Mouse (Mus musculus) embryonic facial prominence, embryonic 15.5 days (tissue): ENCODE results near the gene Dcst1. TPM values are rescaled to one million over a fixed set of nuclear protein-coding genes. Genes with fewer than 3 reads are reported as not detected.

ENCODE experiments used
- ATAC-seq: fragments of 200-750 bp; cut with Nextera tagmentation; 2 replicates; pipeline ENCODE4 v1.8.0; 2017; ENCODE audit warnings: low read depth, moderate TSS enrichment; ENCODE audit not compliant: insufficient number of reproducible peaks, low FRiP score, low TSS enrichment
- H3K27ac ChIP-seq: fragments of 300-500 bp; sonication (generic); replicated peaks from 2 replicates; pipeline ENCODE4 v1.5.1; 2015; ENCODE audit warnings: mild to moderate bottlenecking, inconsistent platforms
- H3K27me3 ChIP-seq: fragments of 300-500 bp; sonication (generic); 2 replicates; pipeline ENCODE4 v1.6.1; 2015; ENCODE audit warnings: inconsistent platforms
- H3K36me3 ChIP-seq: fragments of 300-500 bp; sonication (generic); 2 replicates; pipeline ENCODE4 v1.6.1; 2015; ENCODE audit warnings: mild to moderate bottlenecking, inconsistent platforms
- H3K4me1 ChIP-seq: fragments of 300-500 bp; sonication (generic); 2 replicates; pipeline ENCODE4 v1.6.1; 2015; ENCODE audit warnings: inconsistent platforms
- H3K4me2 ChIP-seq: fragments of 300-500 bp; sonication (generic); replicated peaks from 2 replicates; pipeline ENCODE4 v1.6.1; 2015; ENCODE audit warnings: mild to moderate bottlenecking, inconsistent platforms
- H3K4me3 ChIP-seq: fragments of 300-500 bp; sonication (generic); replicated peaks from 2 replicates; pipeline ENCODE4 v1.5.1; 2015; ENCODE audit warnings: mild to moderate bottlenecking, inconsistent platforms
- H3K9ac ChIP-seq: fragments of 300-500 bp; sonication (generic); 2 replicates; pipeline ENCODE4 v1.6.1; 2015; ENCODE audit warnings: inconsistent platforms
- H3K9me3 ChIP-seq: fragments of 300-500 bp; sonication (generic); replicated peaks from 2 replicates; pipeline ENCODE4 v1.6.1; 2016; ENCODE audit warnings: inconsistent platforms
- WGBS: fragments of 180-500 bp; shearing (Covaris S2); methylation state at CpG from one replicate; pipeline ENCODE4 v1.1.7; 2015; 5-methylcytosine and 5-hydroxymethylcytosine counted together
- polyA plus RNA-seq: library from polyadenylated mRNA; unstranded; fragments of >200 nt; fragmentation: Nextera tagmentation; extraction: Ambion mirVana; gene quantifications from 2 replicates; pipeline ENCODE4 v1.2.1, GENCODE M21; 2015

The Dcst1 gene
- polyA plus RNA-seq, 1 experiment from 2014 or later = 0.64 TPM

DNA sequence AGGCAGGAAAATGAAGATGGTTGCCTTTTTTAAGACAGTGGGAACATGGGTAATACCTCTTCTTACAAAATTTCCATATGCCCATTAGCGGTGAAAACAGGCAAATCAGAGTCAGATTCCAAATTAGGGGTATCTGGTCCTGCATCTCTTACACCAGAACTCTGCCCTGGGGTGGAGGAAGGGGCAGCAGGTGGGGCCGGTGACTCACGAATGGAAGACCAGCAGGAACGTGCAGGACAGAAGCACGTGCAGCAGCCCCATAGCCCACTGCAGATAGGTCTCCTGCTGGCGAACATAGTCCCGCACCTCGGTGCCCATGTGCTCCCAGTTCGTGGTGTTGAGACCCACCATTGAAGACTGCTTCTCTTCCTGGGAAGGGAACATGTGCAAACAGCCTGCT lies 9.0 kb downstream of the Dcst1 start:
- 0 out of 2 replicates have a peak, but pooled peaks cover 2% of the 10 kb centered on the region for H3K4me1 ChIP-seq
- H3K9me3 ChIP-seq = no peaks in the 10 kb centered on the region
- no peak overlapping the region for H3K9ac ChIP-seq
- H3K36me3 ChIP-seq = no peaks in the 10 kb centered on the region
- H3K27me3 ChIP-seq = peaks cover 5% of the 10 kb centered on the region; the same call in 1 of the 2 replicates
- no peak overlapping the region for H3K4me2 ChIP-seq
- H3K4me3 ChIP-seq = no peak overlapping the region
- no peak for ATAC-seq
- WGBS = 62% methylated on average over 9 of the region's 9 CpGs
- H3K27ac ChIP-seq = no peak overlapping the region

- Histone ChIP-seq H3K36me3 (no peaks in the 10 kb centered on the region), H3K4me2 (no peak overlapping the region), H3K9ac (no peak overlapping the region), H3K27me3 (peaks cover 5% of the 10 kb centered on the region; the same call in 1 of the 2 replicates), H3K4me3 (no peak overlapping the region), H3K4me1 (peaks cover 5% of the 10 kb centered on the region), H3K27ac (no peak overlapping the region), H3K9me3 (no peaks in the 10 kb centered on the region)
- no peak for ATAC-seq
- WGBS = 83% methylated on average over 6 of the region's 6 CpGs
Observed at GRCm38 (mm10) chr3:89355512-89355902, 9.5 kb downstream of the Dcst1 start.

- Histone ChIP-seq H3K4me2 (no peak overlapping the region), H3K9ac (no peak overlapping the region), H3K27ac (no peak overlapping the region), H3K4me3 (no peak overlapping the region), H3K4me1 (peaks cover 10% of the 10 kb centered on the region), H3K27me3 (peaks cover 5% of the 10 kb centered on the region; the same call in 1 of the 2 replicates), H3K36me3 (no peaks in the 10 kb centered on the region), H3K9me3 (no peaks in the 10 kb centered on the region)
- WGBS = 18% methylated on average over 5 of the region's 5 CpGs
- no peak for ATAC-seq
Observed at GRCm38 (mm10) chr3:89354816-89355511, 10.1 kb downstream of the Dcst1 start.

GRCm38 (mm10) chr3:89351271-89351670 lies 13.8 kb downstream of the Dcst1 start:
- WGBS = 51% methylated on average over 5 of the region's 5 CpGs
- no peak for ATAC-seq
- no peak overlapping the region for H3K4me3 ChIP-seq

GRCm38 (mm10) chr3:89349869-89350501 lies 15.1 kb downstream of the Dcst1 start, which contains the start of gene Adam15:
Gene Adam15 (minus strand): TSS chr3:89349996.
- Histone ChIP-seq H3K4me1 (peaks cover 21% of the 10 kb centered on the region), H3K4me2 (peak within 1 kb of the TSS; percentile 96), H3K27me3 (no peaks in the 10 kb centered on the region; the same call in 1 of the 2 replicates), H3K4me3 (peak within 1 kb of the TSS; percentile 76), H3K9me3 (no peaks in the 10 kb centered on the region), H3K36me3 (peaks cover 13% of the 10 kb centered on the region; the same call in 1 of the 2 replicates), H3K27ac (peak within 1 kb of the TSS; percentile 78), H3K9ac (peak within 1 kb of the TSS; percentile 53)
- WGBS = under 1% methylated on average over 59 of the region's 59 CpGs
- ATAC-seq = peak; percentile 88

More at GRCm38 (mm10) chr3:89351271-89351670, 13.8 kb downstream of the Dcst1 start:
- Histone ChIP-seq H3K27ac (no peak overlapping the region), H3K27me3 (peaks cover 4% of the 10 kb centered on the region), H3K4me2 (no peak overlapping the region), H3K36me3 (peaks cover 7% of the 10 kb centered on the region; the same call in 1 of the 2 replicates), H3K4me1 (peaks cover 21% of the 10 kb centered on the region), H3K9me3 (no peaks in the 10 kb centered on the region), H3K9ac (no peak overlapping the region)

DNA sequence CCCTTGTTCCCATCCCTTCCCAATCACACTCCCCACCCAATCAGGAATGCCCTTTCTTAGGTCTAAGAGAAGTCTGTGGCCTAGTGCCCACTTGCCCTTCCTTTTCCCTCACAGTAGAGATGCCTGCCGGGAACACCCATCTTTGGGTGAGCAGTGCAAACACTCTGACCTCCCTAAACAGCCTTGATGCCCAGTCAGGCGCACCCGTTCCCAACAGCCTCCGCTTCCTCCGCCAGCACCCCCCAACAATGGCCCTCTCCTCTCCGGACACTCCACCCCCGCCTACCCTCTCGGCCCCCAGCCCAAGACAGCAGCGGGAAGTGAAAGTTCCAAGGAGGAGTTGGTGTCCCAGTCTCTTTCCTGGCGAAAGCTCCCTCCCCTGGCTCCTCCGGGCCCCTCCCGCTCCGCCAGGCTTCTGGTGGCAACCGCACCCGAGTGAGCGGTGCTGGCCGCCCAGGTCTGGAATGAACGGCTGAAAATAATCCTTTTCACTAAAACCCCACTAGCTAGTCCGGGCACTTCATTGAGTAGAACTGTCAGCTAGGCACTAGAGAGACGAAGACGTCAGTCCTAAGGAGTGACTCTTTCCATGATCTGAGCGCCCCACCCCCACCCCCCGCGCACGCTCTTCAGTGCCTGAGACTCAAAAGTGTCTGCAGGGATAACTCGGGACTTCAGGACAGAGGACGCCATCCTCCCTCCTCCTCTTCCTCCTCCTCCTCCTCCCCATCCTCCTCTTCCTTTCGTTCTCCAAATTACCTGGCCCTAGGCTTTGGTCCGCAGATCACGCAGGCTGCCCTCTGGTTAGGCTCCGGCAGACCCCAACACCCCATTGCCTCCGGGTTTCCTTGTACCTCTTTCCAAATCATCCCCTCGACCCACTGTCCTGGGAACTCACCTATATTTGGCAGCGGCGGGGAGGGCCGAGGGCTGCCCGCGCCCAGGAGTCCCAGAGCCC lies 15.9 kb downstream of the Dcst1 start:
- peak overlapping the region; percentile 78 for H3K27ac ChIP-seq
- H3K27me3 ChIP-seq = no peaks in the 10 kb centered on the region; the same call in 1 of the 2 replicates
- peak overlapping the region; percentile 53 for H3K9ac ChIP-seq
- H3K4me2 ChIP-seq = peak overlapping the region; percentile 96
- H3K4me3 ChIP-seq = peak overlapping the region; percentile 76
- peaks cover 19% of the 10 kb centered on the region for H3K4me1 ChIP-seq
- ATAC-seq = peak; percentile 61; the same call in 1 of the 2 replicates
- no peaks in the 10 kb centered on the region for H3K9me3 ChIP-seq
- WGBS = 2% methylated on average over 38 of the region's 38 CpGs
- peaks cover 21% of the 10 kb centered on the region for H3K36me3 ChIP-seq

DNA sequence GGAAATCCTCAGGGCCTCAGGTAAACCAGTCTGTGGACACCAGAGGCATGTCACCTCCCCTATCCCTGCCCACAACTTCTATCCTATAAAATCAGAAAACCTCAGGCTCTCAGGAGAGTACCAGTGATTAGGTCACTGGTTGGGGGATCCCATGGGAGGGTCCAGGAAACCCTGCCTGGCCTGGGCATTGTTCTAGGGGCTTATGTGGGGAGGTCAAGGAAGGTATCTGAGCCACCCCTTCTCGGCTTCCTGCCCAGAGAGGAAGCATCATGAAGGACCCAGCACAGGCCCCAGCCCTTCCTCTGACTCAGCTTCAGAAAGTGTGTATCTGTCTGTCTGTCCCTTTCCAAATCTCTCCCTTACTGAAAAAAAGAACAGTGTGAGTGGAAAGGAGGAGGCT lies 17.1 kb downstream of the Dcst1 start:
- H3K27ac ChIP-seq = no peak overlapping the region
- no peak overlapping the region for H3K4me3 ChIP-seq

DNA sequence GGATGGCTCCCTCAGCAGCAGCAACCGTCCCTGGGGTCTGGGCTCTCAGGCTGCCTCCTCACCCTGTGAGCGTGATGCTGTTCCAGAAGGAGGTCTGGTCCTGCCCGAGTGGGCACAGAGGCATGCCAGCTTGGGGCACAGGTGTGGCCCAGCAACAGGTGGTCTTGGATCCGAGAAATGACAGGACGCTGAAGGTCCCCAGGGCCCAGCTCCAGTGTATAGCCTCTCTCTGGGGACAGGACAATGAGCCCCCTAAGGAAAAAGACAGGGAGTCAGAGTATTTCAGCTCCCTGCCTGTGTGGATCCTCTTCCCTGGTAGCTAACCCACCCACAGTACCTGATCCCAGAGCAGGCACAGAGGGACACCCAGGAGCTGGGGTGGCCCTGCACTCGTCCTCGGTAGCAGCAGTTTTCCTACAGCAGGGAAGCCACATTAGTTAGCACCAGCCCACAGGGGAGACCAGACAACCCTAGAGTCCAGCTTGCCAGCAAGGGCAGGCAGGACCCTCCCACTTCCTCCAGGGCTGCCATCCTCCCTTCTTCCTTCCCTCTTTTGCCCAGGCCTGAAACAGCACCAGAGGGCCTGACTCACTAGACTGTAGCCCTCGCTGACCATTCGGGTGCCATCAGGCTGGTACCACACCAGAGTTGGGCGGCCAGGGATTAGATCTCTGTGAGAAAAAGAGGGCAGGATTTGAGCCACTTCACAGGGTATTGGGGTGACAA lies 18.1 kb downstream of the Dcst1 start:
- H3K4me3 ChIP-seq = no peak overlapping the region
- H3K36me3 ChIP-seq = peaks cover 42% of the 10 kb centered on the region
- no peak for ATAC-seq
- H3K4me1 ChIP-seq = peaks cover 19% of the 10 kb centered on the region
- H3K4me2 ChIP-seq = no peak overlapping the region
- WGBS = 75% methylated on average over 10 of the region's 10 CpGs
- H3K27ac ChIP-seq = no peak overlapping the region
- H3K9me3 ChIP-seq = no peaks in the 10 kb centered on the region
- no peaks in the 10 kb centered on the region; the same call in 1 of the 2 replicates for H3K27me3 ChIP-seq
- no peak overlapping the region for H3K9ac ChIP-seq

More for the DNA sequence above, 17.1 kb downstream of the Dcst1 start:
- H3K27me3 ChIP-seq = no peaks in the 10 kb centered on the region; the same call in 1 of the 2 replicates
- 0 out of 2 replicates have a peak overlapping the region, but pooled peaks have one; percentile 96 for H3K4me2 ChIP-seq
- H3K4me1 ChIP-seq = peaks cover 19% of the 10 kb centered on the region
- no peak for ATAC-seq
- no peaks in the 10 kb centered on the region for H3K9me3 ChIP-seq
- WGBS = 57% methylated on average over 1 of the region's 1 CpGs
- H3K9ac ChIP-seq = no peak overlapping the region
- peaks cover 33% of the 10 kb centered on the region for H3K36me3 ChIP-seq

GRCm38 (mm10) chr3:89343279-89343678 lies 21.8 kb downstream of the Dcst1 start:
- Histone ChIP-seq H3K9me3 (no peaks in the 10 kb centered on the region), H3K4me2 (no peak overlapping the region), H3K4me1 (peaks cover 27% of the 10 kb centered on the region), H3K27ac (no peak overlapping the region), H3K27me3 (no peaks in the 10 kb centered on the region; the same call in 1 of the 2 replicates), H3K4me3 (no peak overlapping the region), H3K9ac (no peak overlapping the region), H3K36me3 (peaks cover 44% of the 10 kb centered on the region)
- ATAC-seq = no peak
- WGBS = 74% methylated on average over 7 of the region's 7 CpGs

DNA sequence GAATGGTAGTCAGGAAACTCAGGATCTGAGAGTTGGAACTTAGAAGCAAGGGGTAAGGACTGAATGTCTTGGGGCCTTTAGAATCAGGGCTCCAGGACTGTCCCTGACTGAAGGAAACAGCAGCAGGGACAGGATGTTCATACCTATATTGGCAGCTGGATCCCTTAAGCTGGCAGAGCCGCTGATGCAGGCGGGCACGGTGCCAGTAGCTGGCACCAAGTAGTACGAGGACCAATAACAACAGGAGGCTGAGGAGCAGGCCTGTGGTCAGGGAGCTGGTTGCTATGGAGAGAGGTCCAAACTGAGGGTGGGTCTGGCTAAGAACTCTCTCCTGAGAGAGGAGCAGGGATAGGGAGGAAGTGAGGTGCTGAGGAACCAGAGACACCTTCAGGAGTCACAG lies 23.3 kb downstream of the Dcst1 start:
- Histone ChIP-seq H3K4me1 (peaks cover 34% of the 10 kb centered on the region), H3K27me3 (no peaks in the 10 kb centered on the region), H3K4me3 (no peak overlapping the region), H3K36me3 (peaks cover 39% of the 10 kb centered on the region), H3K9me3 (no peaks in the 10 kb centered on the region), H3K4me2 (no peak overlapping the region), H3K9ac (no peak overlapping the region), H3K27ac (no peak overlapping the region)
- ATAC-seq = no peak
- 90% methylated on average over 4 of the region's 4 CpGs for WGBS
